Mouse (Mus musculus) MEL (cell line): ENCODE data around the gene Abcc6. TPM values are rescaled to one million over a fixed set of nuclear protein-coding genes. Genes with fewer than 3 reads are reported as not detected.
A peak's percentile ranks its signal among the peaks of the same experiment; 100 is the strongest.

Source experiments
- DNase-seq: peaks from one replicate; pipeline ENCODE4 v3.0.0; 2011; ENCODE audit warnings: low read depth, low spot score
- H3K27ac ChIP-seq: 2 replicates; pipeline ENCODE4 v1.5.1; 2012; ENCODE audit warnings: low read depth, mild to moderate bottlenecking, control low read depth, low read length, moderate library complexity; ENCODE audit not compliant: control insufficient read depth
- H3K27me3 ChIP-seq, 2 experiments: fragments of 150-350 bp in 1 of 2; sonication (generic) in 1 of 2; 2 replicates each; pipeline ENCODE4 v1.6.1; 2012; ENCODE audit warnings: low read length in 2 of 2, mild to moderate bottlenecking in 2 of 2, improper control_type of control experiment in 1 of 2, moderate library complexity in 1 of 2; ENCODE audit not compliant: insufficient read depth in 2 of 2, control insufficient read depth in 1 of 2
- H3K36me3 ChIP-seq, 2 experiments: 2 replicates each; pipeline ENCODE4 v1.6.1; 2012 to 2014; ENCODE audit warnings: low read length in 2 of 2, improper control_type of control experiment in 1 of 2, inconsistent platforms in 1 of 2, mild to moderate bottlenecking in 1 of 2; ENCODE audit not compliant: insufficient read depth in 2 of 2, control insufficient read depth in 1 of 2
- H3K4me1 ChIP-seq, 2 experiments: fragments of 150-350 bp in 1 of 2; sonication (generic) in 1 of 2; 2 replicates each; pipeline ENCODE4 v1.6.1; 2012; ENCODE audit warnings: low read length in 2 of 2, improper control_type of control experiment in 1 of 2, mild to moderate bottlenecking in 1 of 2; ENCODE audit not compliant: insufficient read depth in 2 of 2, control insufficient read depth in 1 of 2
- H3K4me3 ChIP-seq, 2 experiments: fragments of 150-350 bp in 1 of 2; sonication (generic) in 1 of 2; 2 replicates each; pipeline ENCODE4 v1.5.1; 2012; ENCODE audit warnings: low read depth in 2 of 2, low read length in 2 of 2, mild to moderate bottlenecking in 2 of 2, moderate library complexity in 2 of 2, control low read depth in 1 of 2, improper control_type of control experiment in 1 of 2; ENCODE audit not compliant: control insufficient read depth in 1 of 2, insufficient read depth in 1 of 2
- H3K79me2 ChIP-seq: 2 replicates; pipeline ENCODE4 v1.6.1; 2012; ENCODE audit warnings: mild to moderate bottlenecking, low read length, moderate library complexity; ENCODE audit not compliant: control insufficient read depth, poor library complexity, insufficient read depth
- H3K9ac ChIP-seq: 2 replicates; pipeline ENCODE4 v1.6.1; 2012; ENCODE audit warnings: low read depth, mild to moderate bottlenecking, control low read depth, low read length, moderate library complexity; ENCODE audit not compliant: control insufficient read depth, poor library complexity, severe bottlenecking
- H3K9me3 ChIP-seq: fragments of 150-350 bp; sonication (generic); replicated peaks from 2 replicates; pipeline ENCODE4 v1.6.1; 2012; ENCODE audit warnings: mild to moderate bottlenecking, low read length, improper control_type of control experiment, moderate library complexity; ENCODE audit not compliant: insufficient read depth
- CHD1 ChIP-seq: IDR thresholded peaks from 2 replicates; pipeline ENCODE4 v1.6.1; 2012; ENCODE audit warnings: low read depth, mild to moderate bottlenecking, inconsistent platforms, low read length, improper control_type of control experiment
- CHD2 ChIP-seq: IDR thresholded peaks from 2 replicates; pipeline ENCODE4 v1.6.1; 2011; ENCODE audit warnings: low read length, improper control_type of control experiment
- CTCF ChIP-seq, 3 experiments: IDR thresholded peaks in 2 of 3; conservative IDR thresholded peaks in 1 of 3; 2 replicates each; pipeline ENCODE4 v1.5.1; 2011 to 2012; ENCODE audit warnings: low read length in 3 of 3, low read depth in 2 of 3, mild to moderate bottlenecking in 2 of 3, improper control_type of control experiment in 1 of 3, inconsistent platforms in 1 of 3, mixed read lengths in 1 of 3, moderate library complexity in 1 of 3; ENCODE audit not compliant: control insufficient read depth in 1 of 3, insufficient read depth in 1 of 3, poor library complexity in 1 of 3, severe bottlenecking in 1 of 3
- EP300 ChIP-seq, 2 experiments: IDR thresholded peaks; 2 replicates each; pipeline ENCODE4 v1.6.1; 2011; ENCODE audit warnings: improper control_type of control experiment in 2 of 2, low read length in 2 of 2, low read depth in 1 of 2, mild to moderate bottlenecking in 1 of 2
- ETS1 ChIP-seq: IDR thresholded peaks from 2 replicates; pipeline ENCODE4 v1.6.1; 2012; ENCODE audit warnings: low read depth, mild to moderate bottlenecking, inconsistent platforms, low read length, improper control_type of control experiment, moderate library complexity
- GABPA ChIP-seq: IDR thresholded peaks from 2 replicates; pipeline ENCODE4 v1.6.1; 2012; ENCODE audit warnings: low read depth, mild to moderate bottlenecking, inconsistent platforms, low read length, improper control_type of control experiment, moderate library complexity
- GATA1 ChIP-seq: IDR thresholded peaks from 2 replicates; pipeline ENCODE4 v1.6.1; 2011; ENCODE audit warnings: low read depth, low read length, improper control_type of control experiment
- HCFC1 ChIP-seq: IDR thresholded peaks from 2 replicates; pipeline ENCODE4 v1.6.1; 2012; ENCODE audit warnings: low read depth, mild to moderate bottlenecking, inconsistent platforms, low read length, improper control_type of control experiment, moderate library complexity
- JUND ChIP-seq: IDR thresholded peaks from 2 replicates; pipeline ENCODE4 v1.6.1; 2011; ENCODE audit warnings: low read depth, mild to moderate bottlenecking, improper control_type of control experiment, low read length
- MAFK ChIP-seq: IDR thresholded peaks from 2 replicates; pipeline ENCODE4 v1.6.1; 2011; ENCODE audit warnings: low read depth, mild to moderate bottlenecking, low read length, improper control_type of control experiment, borderline replicate concordance
- MAX ChIP-seq: IDR thresholded peaks from 2 replicates; pipeline ENCODE4 v1.6.1; 2011; ENCODE audit warnings: low read length, improper control_type of control experiment
- MAZ ChIP-seq: IDR thresholded peaks from 2 replicates; pipeline ENCODE4 v1.6.1; 2012; ENCODE audit warnings: low read depth, mild to moderate bottlenecking, inconsistent platforms, low read length, improper control_type of control experiment
- MEF2A ChIP-seq: IDR thresholded peaks from 2 replicates; pipeline ENCODE4 v1.6.1; 2014; ENCODE audit warnings: low read depth, mild to moderate bottlenecking, inconsistent platforms, low read length, improper control_type of control experiment; ENCODE audit not compliant: poor library complexity, insufficient replicate concordance, severe bottlenecking; ENCODE audit errors: extremely low read depth
- MXI1 ChIP-seq: IDR thresholded peaks from 2 replicates; pipeline ENCODE4 v1.6.1; 2011; ENCODE audit warnings: mild to moderate bottlenecking, low read depth, low read length, improper control_type of control experiment
- MYC ChIP-seq: IDR thresholded peaks from 2 replicates; pipeline ENCODE4 v1.6.1; 2011; ENCODE audit warnings: low read depth, mild to moderate bottlenecking, low read length, improper control_type of control experiment, moderate library complexity
- NELFE ChIP-seq: IDR thresholded peaks from 2 replicates; pipeline ENCODE4 v1.6.1; 2011; ENCODE audit warnings: low read depth, low read length, improper control_type of control experiment
- NRF1 ChIP-seq: IDR thresholded peaks from 2 replicates; pipeline ENCODE4 v1.6.1; 2014; ENCODE audit warnings: low read depth, mild to moderate bottlenecking, inconsistent platforms, low read length, improper control_type of control experiment, moderate library complexity; ENCODE audit not compliant: poor library complexity, insufficient read depth, severe bottlenecking
- POLR2A ChIP-seq, 2 experiments: IDR thresholded peaks; 2 replicates each; pipeline ENCODE4 v1.6.1; 2011 to 2012; ENCODE audit warnings: low read length in 2 of 2, mild to moderate bottlenecking in 2 of 2, control low read depth in 1 of 2, improper control_type of control experiment in 1 of 2, low read depth in 1 of 2, moderate library complexity in 1 of 2; ENCODE audit not compliant: control insufficient read depth in 1 of 2, insufficient read depth in 1 of 2, poor library complexity in 1 of 2
- POLR2AphosphoS2 ChIP-seq: IDR thresholded peaks from 2 replicates; pipeline ENCODE4 v1.6.1; 2011; ENCODE audit warnings: low read length, improper control_type of control experiment
- RCOR1 ChIP-seq: IDR thresholded peaks from 2 replicates; pipeline ENCODE4 v1.6.1; 2012; ENCODE audit warnings: low read depth, mild to moderate bottlenecking, inconsistent platforms, low read length, improper control_type of control experiment
- SIN3A ChIP-seq: IDR thresholded peaks from 2 replicates; pipeline ENCODE4 v1.6.1; 2012; ENCODE audit warnings: low read length, improper control_type of control experiment, inconsistent platforms
- TAL1 ChIP-seq: IDR thresholded peaks from 2 replicates; pipeline ENCODE4 v1.6.1; 2012; ENCODE audit warnings: mild to moderate bottlenecking, inconsistent platforms, low read length, moderate library complexity, mixed read lengths
- TBP ChIP-seq: IDR thresholded peaks from 2 replicates; pipeline ENCODE4 v1.8.0; 2011; ENCODE audit warnings: low read depth, low read length, improper control_type of control experiment
- TCF12 ChIP-seq: IDR thresholded peaks from 2 replicates; pipeline ENCODE4 v1.6.1; 2014; ENCODE audit warnings: low read depth, mild to moderate bottlenecking, inconsistent platforms, low read length, improper control_type of control experiment, moderate library complexity
- UBTF ChIP-seq: IDR thresholded peaks from 2 replicates; pipeline ENCODE4 v1.6.1; 2012; ENCODE audit warnings: low read depth, mild to moderate bottlenecking, inconsistent platforms, low read length, improper control_type of control experiment, moderate library complexity, borderline replicate concordance; ENCODE audit not compliant: insufficient read depth
- USF1 ChIP-seq: IDR thresholded peaks from 2 replicates; pipeline ENCODE4 v1.6.1; 2014; ENCODE audit warnings: low read depth, mild to moderate bottlenecking, inconsistent platforms, low read length, improper control_type of control experiment, moderate library complexity
- ZNF384 ChIP-seq: IDR thresholded peaks from 2 replicates; pipeline ENCODE4 v1.6.1; 2012; ENCODE audit warnings: low read depth, mild to moderate bottlenecking, inconsistent platforms, low read length, improper control_type of control experiment
- polyA plus RNA-seq, 2 experiments: library from polyadenylated mRNA; stranded (reverse) in 1 of 2; unstranded in 1 of 2; fragments of >175 nt in 1 of 2; fragments of >200 nt in 1 of 2; gene quantifications; 2 replicates each; pipeline versions ENCODE4 v1.2.1 to v1.2.4; 2012; ENCODE audit warnings: low replicate concordance in 2 of 2, low read depth in 1 of 2; ENCODE audit not compliant: insufficient read length in 2 of 2, insufficient read depth in 1 of 2, missing spikeins in 1 of 2
- total RNA-seq: library from RNA; depleted of rRNA; stranded (reverse); fragments of 300-350 nt; gene quantifications from 2 replicates; pipeline ENCODE4 v1.2.3, GENCODE M21; 2012

Gene Abcc6
- total and polyA plus RNA-seq, 3 experiments, result 0.04 to 0.12 TPM; not detected in 1

DNA sequence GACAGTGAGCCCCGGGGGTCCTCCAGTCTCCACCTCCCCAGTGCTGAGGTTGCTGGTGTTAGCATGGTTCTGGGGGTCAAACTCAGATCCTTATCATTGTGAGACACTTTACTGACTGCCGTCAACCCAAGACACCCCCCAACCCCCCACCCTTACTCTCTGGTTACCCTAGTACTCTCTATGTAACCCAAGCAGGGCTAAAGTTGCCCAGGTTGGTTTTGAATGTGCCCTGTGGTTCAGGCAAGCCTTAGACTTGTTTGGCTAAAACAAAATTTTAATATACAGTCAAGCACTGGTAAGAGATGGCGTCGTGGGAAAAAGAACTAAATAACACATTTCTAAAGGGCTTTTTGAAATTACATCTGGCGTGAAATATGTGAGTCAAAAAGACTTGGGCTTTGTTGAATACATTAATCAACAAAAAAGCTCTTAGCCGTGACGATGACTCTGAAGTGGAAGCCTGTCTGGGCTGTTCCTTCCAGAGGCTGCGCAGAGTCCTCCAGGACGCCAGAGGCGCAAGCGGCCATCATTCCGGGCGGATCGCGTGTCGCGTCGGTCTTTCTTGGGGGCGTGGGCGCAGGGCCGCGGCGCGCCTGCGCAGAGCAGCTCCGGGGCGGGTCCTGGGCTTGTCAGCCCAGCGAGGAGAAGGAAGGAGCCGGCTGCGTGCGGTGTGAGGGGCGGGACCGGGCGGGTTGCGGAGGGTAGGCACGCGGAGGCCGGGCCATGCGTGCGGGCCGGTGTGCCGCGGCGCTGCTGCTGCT, 3.2 kb upstream of the Abcc6 start, which contains the start of gene Nomo1 (continued):
- peak; percentile 84; the same call in 1 of the 2 replicates for TF ChIP-seq GABPA
- TF ChIP-seq MXI1, result peak; percentile 93; the same call in 1 of the 2 replicates
- TF ChIP-seq JUND, result no peak
- TF ChIP-seq MEF2A, result no peak
- TF ChIP-seq NRF1, result peak; percentile 96
- no peak for TF ChIP-seq CHD1
- peak; percentile 69 for TF ChIP-seq TBP
- peak; percentile 55; the same call in 1 of the 2 replicates for TF ChIP-seq MAZ
- TF ChIP-seq CHD2, result no peak
- no peak for TF ChIP-seq TAL1
- peak; percentile 73; the same call in 1 of the 2 replicates for TF ChIP-seq TCF12
- no peak; a peak in 1 of 4 replicates for TF ChIP-seq EP300 (IDR thresholded peaks at IDR 0.05; ENCODE audit: low read depth in 1 of 2, low read length in 2 of 2)
- peak; percentile 96 for TF ChIP-seq NELFE
- TF ChIP-seq MYC, result peak; percentile 46; the same call in 1 of the 2 replicates
- TF ChIP-seq UBTF, result 0 out of 2 replicates have a peak, but pooled peaks have one; percentile 17
- peak; percentile 60 to 90 (median 84) for TF ChIP-seq CTCF (IDR thresholded peaks at IDR 0.05 in 2 of 3, conservative IDR thresholded peaks at IDR 0.05 in 1 of 3; ENCODE audit: control insufficient read depth in 1 of 3, insufficient read depth in 1 of 3, low read depth in 2 of 3, low read length in 3 of 3, poor library complexity in 1 of 3, severe bottlenecking in 1 of 3)
- TF ChIP-seq ZNF384, result no peak
- no peak; the same call in 1 of the 2 replicates for TF ChIP-seq MAX

DNA sequence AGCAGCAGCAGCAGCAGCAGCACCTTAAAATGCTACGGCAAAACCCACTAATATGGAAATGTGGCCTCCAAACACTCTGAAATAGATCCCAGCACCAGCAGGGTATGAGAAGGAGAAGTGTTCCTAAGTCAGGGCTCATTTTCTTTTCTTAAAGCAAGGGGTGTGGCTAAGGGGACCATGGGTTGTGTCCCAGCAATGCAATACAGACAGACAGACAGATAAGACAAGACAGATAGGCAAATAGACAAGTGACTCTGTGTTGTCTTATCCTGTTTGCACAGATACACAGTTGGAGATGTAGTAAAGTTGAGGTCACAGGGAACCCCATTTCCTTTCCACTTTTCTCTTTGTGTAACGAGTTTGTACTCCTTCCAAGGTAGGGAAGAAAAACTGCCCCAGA, 973 bp upstream of the Abcc6 start:
- no peak overlapping the region for H3K4me3 ChIP-seq

More for the DNA sequence above, 973 bp upstream of the Abcc6 start:
- Histone ChIP-seq H3K9me3 (no peaks in the 10 kb centered on the region), H3K79me2 (peaks cover 17% of the 10 kb centered on the region), H3K27me3 (no peaks in the 10 kb centered on the region), H3K36me3 (peaks cover 0 to 14% of the 10 kb centered on the region in 2 experiments; a peak in 2 of 4 replicates), H3K4me1 (peaks cover 4 to 18% of the 10 kb centered on the region in 2 experiments), H3K9ac (no peak overlapping the region), H3K27ac (peak overlapping the region; percentile 8; the same call in 1 of the 2 replicates)
- DNase-seq, result peak; percentile 81
- peak in 1 of 2 experiments; percentile 38; a peak in 1 of 4 replicates for TF ChIP-seq POLR2A (IDR thresholded peaks at IDR 0.05; ENCODE audit: control insufficient read depth in 1 of 2, insufficient read depth in 1 of 2, low read depth in 1 of 2, low read length in 2 of 2, poor library complexity in 1 of 2)
- no peak; the same call in 1 of the 2 replicates for TF ChIP-seq MAFK
- 0 out of 2 replicates have a peak, but pooled peaks have one; percentile 21 for TF ChIP-seq MAZ
- TF ChIP-seq POLR2AphosphoS2, result no peak
- TF ChIP-seq TAL1, result peak; percentile 73
- peak; percentile 75 for TF ChIP-seq SIN3A
- TF ChIP-seq TCF12, result peak; percentile 81
- peak; percentile 94 for TF ChIP-seq GATA1
- peak; percentile 81 to 88 for TF ChIP-seq EP300 (IDR thresholded peaks at IDR 0.05; ENCODE audit: low read depth in 1 of 2, low read length in 2 of 2)
- TF ChIP-seq RCOR1, result peak; percentile 63
- peak; percentile 90 for TF ChIP-seq ETS1
- no peak for TF ChIP-seq USF1
- peak; percentile 17; the same call in 1 of the 2 replicates for TF ChIP-seq HCFC1
